Mouse (Mus musculus): ENCODE data around the gene Exoc3. TPM values are rescaled to one million over a fixed set of nuclear protein-coding genes. Genes with fewer than 3 reads are reported as not detected.
A peak's percentile ranks its signal among the peaks of the same experiment; 100 is the strongest.

Exoc3 gene
- polyA plus RNA-seq, 1 experiment from 2014 or later, result 103 TPM

DNA sequence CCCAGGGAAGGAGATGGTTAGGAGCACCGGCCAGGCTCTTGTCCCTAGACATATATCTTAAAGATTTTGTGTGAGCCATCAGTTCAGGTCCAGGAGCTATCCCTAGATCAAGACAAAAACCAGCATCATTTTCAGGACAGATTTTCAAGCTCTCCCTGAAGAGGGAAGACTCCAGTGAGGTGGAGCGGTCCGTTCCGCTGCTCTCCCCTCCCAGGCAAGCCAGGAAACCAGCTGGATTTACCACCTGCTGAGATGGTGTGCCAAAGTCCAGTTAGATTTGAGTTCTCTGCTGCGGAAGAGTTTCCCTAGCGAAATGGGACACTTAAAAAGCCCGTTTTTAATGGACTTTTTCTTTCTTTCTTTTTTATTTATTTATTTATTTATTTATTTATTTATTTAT is 81.0 kb downstream of the Exoc3 start:
- no peaks in the 10 kb centered on the region for H3K4me1 ChIP-seq
- 74% methylated on average over 7 of the region's 7 CpGs for WGBS
- peaks cover 25% of the 10 kb centered on the region for H3K27me3 ChIP-seq
- no peaks in the 10 kb centered on the region for H3K36me3 ChIP-seq (ENCODE audit: poor library complexity, severe bottlenecking)
- H3K9ac ChIP-seq, result no peak overlapping the region
- H3K9me3 ChIP-seq (replicated peaks), result no peaks in the 10 kb centered on the region
- no peak overlapping the region for H3K4me3 ChIP-seq
- no peak overlapping the region for H3K4me2 ChIP-seq
- no peak for ATAC-seq
- H3K27ac ChIP-seq, result no peak overlapping the region

DNA sequence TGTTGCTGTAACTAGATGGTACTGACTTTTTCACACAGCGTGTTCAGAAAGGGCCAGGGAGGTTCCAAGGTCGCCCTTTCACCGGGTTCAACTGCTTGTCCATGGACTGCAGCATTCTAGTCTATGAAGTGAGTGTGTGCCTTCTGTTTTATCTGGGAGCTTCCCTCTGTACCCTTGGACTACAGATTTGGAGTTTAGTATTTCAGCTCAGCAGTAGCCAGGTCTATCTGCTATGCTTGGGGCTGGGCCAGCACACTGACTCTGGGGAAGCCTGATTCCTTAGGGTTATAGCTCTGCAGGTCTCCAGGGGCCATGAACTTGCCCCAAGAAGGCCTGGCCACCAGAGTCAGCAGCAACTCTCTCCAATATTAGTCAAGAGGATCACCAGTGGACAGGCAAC is 85.9 kb downstream of the Exoc3 start:
- Histone ChIP-seq H3K4me3 (no peak overlapping the region), H3K27me3 (peaks cover 64% of the 10 kb centered on the region), H3K4me2 (no peak overlapping the region), H3K27ac (no peak overlapping the region), H3K9me3 (replicated peaks) (no peaks in the 10 kb centered on the region), H3K36me3 (ENCODE audit: poor library complexity, severe bottlenecking) (no peaks in the 10 kb centered on the region), H3K4me1 (peaks cover 5% of the 10 kb centered on the region; the same call in 1 of the 2 replicates), H3K9ac (no peak overlapping the region)
- 75% methylated on average over 3 of the region's 3 CpGs for whole genome bisulfite sequencing
- no peak for ATAC-seq

DNA sequence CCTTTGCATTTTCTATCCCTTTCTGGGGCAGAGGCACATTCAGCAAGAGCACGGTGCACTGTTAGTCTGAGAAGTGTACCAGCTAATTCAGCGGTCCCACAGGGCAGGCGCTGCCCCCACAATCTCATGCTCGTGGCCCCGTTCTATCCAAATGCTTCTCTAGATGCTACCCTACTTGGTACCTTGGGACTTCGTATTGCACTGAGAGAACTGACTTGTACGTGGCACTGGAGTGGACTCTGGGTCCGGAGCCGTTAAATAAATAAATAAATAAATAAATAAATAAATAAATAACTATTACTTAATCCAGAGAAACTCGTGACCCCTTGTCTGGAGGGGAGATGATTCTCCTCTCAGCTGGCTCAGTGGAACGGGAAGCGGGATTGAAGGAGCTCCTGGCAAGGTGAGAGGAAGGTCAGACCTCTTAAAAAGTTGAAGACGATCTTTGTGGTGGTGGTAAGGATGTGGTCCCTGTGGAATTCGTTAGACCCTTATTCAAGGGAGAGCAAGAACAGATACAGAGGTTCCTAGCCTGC is 86.7 kb downstream of the Exoc3 start:
- 26% methylated on average over 14 of the region's 14 CpGs for WGBS
- peaks cover 64% of the 10 kb centered on the region for H3K27me3 ChIP-seq
- no peaks in the 10 kb centered on the region for H3K36me3 ChIP-seq (ENCODE audit: poor library complexity, severe bottlenecking)
- no peak overlapping the region for H3K27ac ChIP-seq
- H3K9ac ChIP-seq, result no peak overlapping the region
- no peaks in the 10 kb centered on the region for H3K9me3 ChIP-seq (replicated peaks)
- peaks cover 5% of the 10 kb centered on the region; the same call in 1 of the 2 replicates for H3K4me1 ChIP-seq
- H3K4me2 ChIP-seq, result no peak overlapping the region
- no peak for ATAC-seq
- 0 out of 2 replicates have a peak overlapping the region, but pooled peaks have one; percentile 23 for H3K4me3 ChIP-seq

DNA sequence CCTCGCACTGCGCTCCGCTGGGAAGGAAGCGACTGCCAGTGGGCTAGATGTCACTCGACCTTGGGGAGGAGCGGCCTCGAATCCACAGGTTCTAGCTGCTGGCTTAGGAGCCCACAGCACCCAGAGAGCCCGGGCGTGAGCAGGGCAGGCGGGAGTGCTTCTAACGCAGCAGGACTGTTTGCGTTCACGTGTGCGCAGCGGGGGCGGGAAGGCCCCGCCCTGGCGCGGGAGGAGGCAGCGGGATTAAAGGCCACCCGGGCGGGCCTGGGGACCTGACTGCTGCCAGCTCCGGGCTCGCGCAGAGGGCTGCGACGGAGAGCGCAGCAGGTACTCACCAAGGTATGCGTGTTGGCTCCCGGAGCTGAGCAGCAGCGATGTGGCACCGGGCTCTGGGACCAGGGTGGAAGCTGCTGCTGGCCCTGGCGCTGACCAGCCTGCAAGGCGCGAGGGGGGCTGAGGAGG is 87.4 kb downstream of the Exoc3 start, which contains the start of gene Slc9a3:
Gene Slc9a3 (plus strand): TSS at position 317 of the 462 bp plus-strand sequence.
- no peak within 1 kb of the TSS for H3K27ac ChIP-seq

More for the DNA sequence above, 87.4 kb downstream of the Exoc3 start, which contains the start of gene Slc9a3:
- peak within 1 kb of the TSS; percentile 54 for H3K4me2 ChIP-seq
- no peaks in the 10 kb centered on the region for H3K36me3 ChIP-seq (ENCODE audit: poor library complexity, severe bottlenecking)
- peak within 1 kb of the TSS; percentile 23 for H3K4me3 ChIP-seq
- H3K9me3 ChIP-seq (replicated peaks), result no peaks in the 10 kb centered on the region
- 0 out of 2 replicates have a peak, but pooled peaks have one; percentile 36 for ATAC-seq
- WGBS, result under 1% methylated on average over 35 of the region's 35 CpGs
- 0 out of 2 replicates have a peak within 1 kb of the TSS, but pooled peaks have one; percentile 2 for H3K9ac ChIP-seq
- H3K27me3 ChIP-seq, result peaks cover 64% of the 10 kb centered on the region
- peaks cover 5% of the 10 kb centered on the region; the same call in 1 of the 2 replicates for H3K4me1 ChIP-seq

Other genes starting within 250 kb of the Exoc3 start
- not detected in 2 replicates for gene Zdhhc11, start 244.9 kb downstream of the Exoc3 start, polyA plus RNA-seq (2015; fragmentation: Nextera tagmentation; extraction: Ambion mirVana)
- 3.7 and 5.1 TPM in 2 replicates for gene Tppp, start 199.3 kb downstream of the Exoc3 start, polyA plus RNA-seq (2015; fragmentation: Nextera tagmentation; extraction: Ambion mirVana)
- gene Cep72, start 146.4 kb downstream of the Exoc3 start, polyA plus RNA-seq (2015; fragmentation: Nextera tagmentation; extraction: Ambion mirVana), result 15.0 and 17.6 TPM in 2 replicates
- 0.04 TPM in 1 of 2 replicates, not detected in the other for gene Slc9a3, start 87.3 kb downstream of the Exoc3 start, polyA plus RNA-seq (2015; fragmentation: Nextera tagmentation; extraction: Ambion mirVana)
- gene Ahrr, start 83.6 kb upstream of the Exoc3 start, polyA plus RNA-seq (2015; fragmentation: Nextera tagmentation; extraction: Ambion mirVana), result 0.71 and 0.91 TPM in 2 replicates
- 129 and 132 TPM in 2 replicates for gene Pdcd6, start 108.8 kb upstream of the Exoc3 start, polyA plus RNA-seq (2015; fragmentation: Nextera tagmentation; extraction: Ambion mirVana)
- gene Sdha, start 141.5 kb upstream of the Exoc3 start, polyA plus RNA-seq (2015; fragmentation: Nextera tagmentation; extraction: Ambion mirVana), result 228 and 243 TPM in 2 replicates
- gene Ccdc127, start 141.6 kb upstream of the Exoc3 start, polyA plus RNA-seq (2015; fragmentation: Nextera tagmentation; extraction: Ambion mirVana), result 51.0 and 52.2 TPM in 2 replicates
- gene Lrrc14b, start 155.3 kb upstream of the Exoc3 start, polyA plus RNA-seq (2015; fragmentation: Nextera tagmentation; extraction: Ambion mirVana), result not detected in 2 replicates
- gene Zfp72, start 182.1 kb upstream of the Exoc3 start, polyA plus RNA-seq (2015; fragmentation: Nextera tagmentation; extraction: Ambion mirVana), result 3.7 TPM in 2 replicates
- 115 TPM in 2 replicates for gene Ftl1-ps1, start 191.0 kb upstream of the Exoc3 start, polyA plus RNA-seq (2015; fragmentation: Nextera tagmentation; extraction: Ambion mirVana)